Mouse (Mus musculus) liver, adult (tissue): ENCODE measurements around the gene Apol6.

ENCODE experiments used
- GATA4 ChIP-seq: IDR thresholded peaks from 2 replicates; pipeline ENCODE4 v1.6.1; 2014; ENCODE audit warnings: mild to moderate bottlenecking, low read length; ENCODE audit not compliant: insufficient replicate concordance

Gene Apol6

GRCm38 (mm10) chr15:77044597-77045320 lies at the start of gene Apol6:
TSS of gene Apol6 (plus strand) at chr15:77044729.
- no peak for TF ChIP-seq GATA4

- TF ChIP-seq GATA4 = no peak
Observed at GRCm38 (mm10) chr15:76998048-76998447, 46.5 kb upstream of the Apol6 start.

- no peak for TF ChIP-seq GATA4
Observed at GRCm38 (mm10) chr15:76998878-76999588, 45.5 kb upstream of the Apol6 start.

- TF ChIP-seq GATA4 = no peak
Observed at GRCm38 (mm10) chr15:77003173-77003867, 41.2 kb upstream of the Apol6 start.

- TF ChIP-seq GATA4 = no peak
Observed at GRCm38 (mm10) chr15:77003868-77004215, 40.7 kb upstream of the Apol6 start.

- no peak for TF ChIP-seq GATA4
Observed at GRCm38 (mm10) chr15:77008851-77009250, 35.7 kb upstream of the Apol6 start.

- no peak for TF ChIP-seq GATA4
Observed at GRCm38 (mm10) chr15:77013753-77014241, 30.7 kb upstream of the Apol6 start.

GRCm38 (mm10) chr15:77014431-77014830 lies 30.1 kb upstream of the Apol6 start:
- TF ChIP-seq GATA4 = no peak

GRCm38 (mm10) chr15:77014985-77015384 lies 29.5 kb upstream of the Apol6 start:
- no peak for TF ChIP-seq GATA4

GRCm38 (mm10) chr15:77016509-77016908 lies 28.0 kb upstream of the Apol6 start:
- TF ChIP-seq GATA4 = no peak

GRCm38 (mm10) chr15:77017897-77018296 lies 26.6 kb upstream of the Apol6 start:
- TF ChIP-seq GATA4 = no peak

GRCm38 (mm10) chr15:77018740-77019340 lies 25.7 kb upstream of the Apol6 start:
- no peak for TF ChIP-seq GATA4

- no peak for TF ChIP-seq GATA4
Observed at GRCm38 (mm10) chr15:77019533-77019932, 25.0 kb upstream of the Apol6 start.

- TF ChIP-seq GATA4 = no peak
Observed at GRCm38 (mm10) chr15:77020136-77020535, 24.4 kb upstream of the Apol6 start.

GRCm38 (mm10) chr15:77021056-77021455 lies 23.5 kb upstream of the Apol6 start:
- TF ChIP-seq GATA4 = no peak
